Mouse (Mus musculus): Measurements from ENCODE around the gene Slc25a51.

DNA sequence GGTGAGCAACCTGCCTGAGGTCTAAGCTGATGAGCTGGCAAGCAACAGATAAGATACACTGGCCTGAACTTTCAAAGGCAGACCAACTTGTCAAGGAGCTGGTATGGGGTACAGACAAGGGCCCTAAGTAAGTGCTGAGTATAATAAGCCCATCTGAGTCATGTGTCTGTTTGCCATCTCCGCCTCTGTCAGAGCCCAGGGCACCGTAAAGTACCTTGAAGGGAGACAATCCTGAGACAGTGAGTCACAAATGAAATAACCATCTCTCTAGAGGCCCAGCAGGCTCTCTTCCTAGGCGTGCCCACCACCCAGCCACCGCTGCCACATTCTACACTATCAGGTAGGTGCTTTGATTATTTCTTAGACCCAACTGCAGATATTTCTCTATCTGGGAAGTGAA is 46.4 kb upstream of the Slc25a51 start:
- TF ChIP-seq CTCF (IDR thresholded peaks at IDR 0.05; ENCODE audit: borderline replicate concordance, control insufficient read depth, extremely low read depth, insufficient read depth, low read length, poor library complexity) (no peak), POLR2A (IDR thresholded peaks at IDR 0.05; ENCODE audit: control insufficient read depth, extremely low read depth, insufficient read depth, low read length, poor library complexity) (no peak)
